Mouse (Mus musculus) embryonic facial prominence, embryonic 12.5 days (tissue): Measurements from ENCODE around the gene Ly6g5b. TPM values are rescaled to one million over a fixed set of nuclear protein-coding genes. Genes with fewer than 3 reads are reported as not detected.

Experiments used
- ATAC-seq: fragments of 200-750 bp; cut with Nextera tagmentation; 2 replicates; pipeline ENCODE4 v1.8.0; 2017; ENCODE audit not compliant: insufficient number of reproducible peaks, insufficient read depth, low FRiP score, low TSS enrichment
- H3K27ac ChIP-seq: fragments of 300-500 bp; sonication (generic); 2 replicates; pipeline ENCODE4 v1.5.1; 2016; ENCODE audit warnings: mild to moderate bottlenecking
- H3K27me3 ChIP-seq: fragments of 300-500 bp; sonication (generic); 2 replicates; pipeline ENCODE4 v1.6.1; 2016; ENCODE audit warnings: mild to moderate bottlenecking, moderate library complexity
- H3K36me3 ChIP-seq: fragments of 300-500 bp; sonication (generic); 2 replicates; pipeline ENCODE4 v1.6.1; 2016; ENCODE audit warnings: mild to moderate bottlenecking
- H3K4me1 ChIP-seq: fragments of 300-500 bp; sonication (generic); 2 replicates; pipeline ENCODE4 v1.6.1; 2016
- H3K4me2 ChIP-seq: fragments of 300-500 bp; sonication (generic); replicated peaks from 2 replicates; pipeline ENCODE4 v1.6.1; 2016; ENCODE audit warnings: mild to moderate bottlenecking, moderate library complexity
- H3K4me3 ChIP-seq: fragments of 300-500 bp; sonication (generic); 2 replicates; pipeline ENCODE4 v1.5.1; 2016; ENCODE audit warnings: mild to moderate bottlenecking
- H3K9ac ChIP-seq: fragments of 300-500 bp; sonication (generic); 2 replicates; pipeline ENCODE4 v1.6.1; 2016; ENCODE audit warnings: mild to moderate bottlenecking, moderate library complexity
- H3K9me3 ChIP-seq: fragments of 300-500 bp; sonication (generic); 2 replicates; pipeline ENCODE4 v1.6.1; 2016; ENCODE audit warnings: mild to moderate bottlenecking, moderate library complexity
- WGBS: fragments of 180-500 bp; shearing (Covaris S2); methylation state at CpG from one replicate; pipeline ENCODE4 v1.1.7; 2016; 5-methylcytosine and 5-hydroxymethylcytosine counted together
- polyA plus RNA-seq: library from polyadenylated mRNA; unstranded; fragments of >200 nt; fragmentation: Nextera tagmentation; extraction: Ambion mirVana; gene quantifications from 2 replicates; pipeline ENCODE4 v1.2.1, GENCODE M21; 2016

Gene Ly6g5b
- polyA plus RNA-seq, 1 experiment from 2014 or later, result 0.82 TPM

DNA sequence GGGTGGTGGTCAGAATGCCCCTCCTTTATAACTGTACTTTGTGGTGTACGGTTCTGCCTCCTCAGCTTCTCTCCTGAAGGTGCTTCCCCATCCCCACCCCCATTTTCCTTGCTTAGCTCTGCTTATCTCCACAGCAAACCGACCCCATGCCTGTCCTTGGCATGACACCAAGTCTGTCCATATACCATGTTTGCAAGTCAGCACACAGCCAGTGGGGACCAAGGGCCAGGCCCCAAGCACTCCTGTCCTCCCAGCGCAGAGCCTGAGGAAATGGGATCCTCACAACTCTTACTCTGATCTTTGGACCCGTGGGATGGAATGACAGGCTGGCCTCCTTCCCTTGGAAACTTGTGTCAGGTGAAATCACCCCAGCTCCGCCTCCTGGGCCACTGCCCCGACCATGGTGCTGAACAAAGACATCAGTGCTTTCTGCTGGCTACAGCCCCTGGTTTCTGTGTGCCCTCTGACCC lies 12.0 kb downstream of the Ly6g5b start:
- Histone ChIP-seq H3K27me3 (no peaks in the 10 kb centered on the region), H3K4me3 (no peak overlapping the region), H3K27ac (no peak overlapping the region), H3K9me3 (no peaks in the 10 kb centered on the region), H3K36me3 (peaks cover 55% of the 10 kb centered on the region), H3K4me2 (no peak overlapping the region), H3K9ac (no peak overlapping the region), H3K4me1 (no peaks in the 10 kb centered on the region)
- no peak for ATAC-seq
- 66% methylated on average over 6 of the region's 6 CpGs for WGBS

DNA sequence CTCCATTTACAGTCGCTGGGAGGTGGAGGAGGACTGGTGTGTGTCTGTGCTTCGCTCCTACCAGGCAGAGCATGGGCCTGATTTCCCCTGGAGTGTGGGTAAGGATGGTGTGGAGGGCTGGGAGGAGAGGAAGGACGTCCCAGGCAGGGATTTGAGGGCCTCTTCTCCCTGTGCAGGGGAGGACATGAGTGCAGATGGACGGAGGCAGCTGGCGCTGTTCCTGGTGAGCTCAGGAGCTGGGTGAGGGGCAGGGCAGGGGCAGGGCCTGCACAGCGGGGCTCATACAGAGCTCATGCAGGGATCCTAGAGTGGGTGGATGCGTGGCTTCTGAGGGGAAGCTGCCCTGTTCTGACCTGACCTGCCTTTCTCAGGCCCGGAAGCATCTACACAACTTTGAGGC lies 12.9 kb downstream of the Ly6g5b start:
- Histone ChIP-seq H3K9me3 (no peaks in the 10 kb centered on the region), H3K36me3 (peaks cover 62% of the 10 kb centered on the region), H3K4me2 (no peak overlapping the region), H3K27ac (no peak overlapping the region), H3K27me3 (no peaks in the 10 kb centered on the region), H3K4me3 (no peak overlapping the region), H3K9ac (no peak overlapping the region), H3K4me1 (no peaks in the 10 kb centered on the region)
- no peak for ATAC-seq
- WGBS, result 78% methylated on average over 6 of the region's 8 CpGs

DNA sequence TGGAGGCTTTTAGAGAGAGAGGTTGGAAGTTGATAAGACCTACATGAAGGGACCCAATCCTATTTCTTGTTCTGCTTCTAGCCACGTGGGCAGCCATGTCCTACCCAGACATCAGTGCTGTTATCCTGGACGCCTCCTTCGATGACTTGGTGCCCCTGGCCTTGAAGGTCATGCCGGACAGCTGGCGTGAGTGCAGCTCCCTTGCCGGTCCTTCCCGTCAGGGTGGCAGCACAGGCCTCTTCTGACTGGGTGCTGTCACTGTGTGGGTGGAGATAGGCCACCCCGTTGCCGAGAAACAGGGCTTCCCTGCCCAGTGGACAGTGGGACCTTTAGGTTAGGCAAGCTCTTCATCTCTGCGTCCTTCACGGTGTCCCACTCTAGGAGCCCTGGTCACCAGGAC lies 14.1 kb downstream of the Ly6g5b start:
- no peaks in the 10 kb centered on the region for H3K9me3 ChIP-seq
- H3K9ac ChIP-seq, result no peak overlapping the region
- ATAC-seq, result no peak
- H3K4me2 ChIP-seq, result no peak overlapping the region
- H3K27me3 ChIP-seq, result no peaks in the 10 kb centered on the region
- H3K36me3 ChIP-seq, result peaks cover 73% of the 10 kb centered on the region
- no peaks in the 10 kb centered on the region for H3K4me1 ChIP-seq
- H3K4me3 ChIP-seq, result no peak overlapping the region
- no peak overlapping the region for H3K27ac ChIP-seq
- 86% methylated on average over 11 of the region's 11 CpGs for WGBS

DNA sequence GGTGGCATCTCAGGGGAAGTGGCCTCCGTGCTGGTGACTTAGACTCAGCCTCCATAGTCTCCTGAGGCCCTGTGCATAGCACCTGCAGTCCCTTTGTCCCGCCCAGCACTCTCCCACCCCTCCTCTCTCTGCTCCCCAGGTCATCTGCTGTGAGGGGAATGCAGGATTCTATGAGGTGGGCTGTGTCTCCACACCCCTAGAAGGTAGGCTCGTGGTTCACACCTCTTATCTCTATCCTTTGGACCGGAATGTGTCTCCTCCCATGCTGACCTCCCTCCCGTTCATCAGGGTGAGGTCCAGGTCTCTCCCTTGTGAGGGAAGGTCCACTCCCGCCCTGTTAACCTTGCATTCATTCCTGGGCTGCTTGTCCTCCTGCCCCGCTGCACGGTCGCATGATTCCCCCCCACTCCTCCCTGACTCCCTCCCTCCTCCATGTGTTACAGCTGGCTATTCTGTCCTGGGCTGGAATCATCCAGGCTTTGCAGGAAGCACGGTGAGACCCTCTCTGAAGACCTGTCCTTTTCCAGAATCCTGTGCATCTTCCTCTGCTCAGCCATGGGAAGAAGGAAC lies 14.9 kb downstream of the Ly6g5b start:
- Histone ChIP-seq H3K36me3 (peaks cover 80% of the 10 kb centered on the region), H3K4me3 (no peak overlapping the region), H3K4me2 (no peak overlapping the region), H3K4me1 (no peaks in the 10 kb centered on the region), H3K27ac (no peak overlapping the region), H3K9me3 (no peaks in the 10 kb centered on the region), H3K9ac (no peak overlapping the region), H3K27me3 (no peaks in the 10 kb centered on the region)
- 83% methylated on average over 10 of the region's 10 CpGs for WGBS
- ATAC-seq, result no peak

DNA sequence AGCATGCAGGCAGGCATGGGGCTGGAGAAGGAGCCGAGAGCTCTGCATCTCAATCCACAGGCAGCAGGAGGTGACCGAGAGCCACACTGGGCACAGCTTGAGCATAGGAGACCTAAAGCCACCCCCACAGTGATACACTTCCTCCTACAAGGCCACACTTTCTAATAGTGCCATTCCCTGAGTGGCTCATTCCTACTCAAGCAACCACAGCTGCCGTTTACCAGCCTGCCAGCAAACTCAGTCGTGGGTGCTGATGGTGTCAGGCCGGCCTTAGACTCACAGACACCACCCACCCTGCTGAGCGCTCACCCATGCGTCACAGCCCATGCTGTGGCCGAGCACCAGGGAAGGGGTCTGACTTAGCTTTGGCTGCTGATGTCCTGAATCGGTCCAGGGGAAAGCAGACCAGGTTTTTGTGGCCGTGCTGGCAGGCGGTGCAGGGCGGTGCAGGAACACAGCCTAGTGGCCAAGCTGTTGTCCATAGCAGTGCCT lies 18.0 kb downstream of the Ly6g5b start:
- Histone ChIP-seq H3K27ac (no peak overlapping the region), H3K4me1 (no peaks in the 10 kb centered on the region), H3K27me3 (no peaks in the 10 kb centered on the region), H3K4me3 (no peak overlapping the region), H3K9ac (no peak overlapping the region), H3K4me2 (no peak overlapping the region), H3K9me3 (no peaks in the 10 kb centered on the region), H3K36me3 (peaks cover 91% of the 10 kb centered on the region)
- ATAC-seq, result no peak
- WGBS, result 82% methylated on average over 12 of the region's 12 CpGs

DNA sequence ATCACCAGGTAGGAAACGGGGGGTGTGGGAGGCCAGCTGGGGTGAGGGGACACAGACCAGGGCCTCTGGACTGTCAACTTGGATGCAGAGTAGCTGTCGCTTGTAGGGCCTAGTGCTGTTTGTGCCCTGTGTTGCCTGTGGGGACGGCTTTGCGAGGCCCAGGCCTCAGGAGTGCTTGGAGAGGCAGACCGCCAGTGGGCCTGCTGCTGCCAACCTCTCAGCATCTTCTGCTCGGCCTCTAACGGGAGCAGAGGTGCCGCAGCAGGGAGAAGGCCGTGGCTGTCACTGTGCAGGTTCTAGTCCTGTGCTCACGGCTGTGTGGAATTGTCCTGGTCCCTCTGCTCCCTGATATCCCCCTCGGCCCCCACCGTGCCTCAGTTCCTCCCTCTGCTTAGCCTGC lies 18.6 kb downstream of the Ly6g5b start:
- Histone ChIP-seq H3K4me1 (no peaks in the 10 kb centered on the region), H3K36me3 (peaks cover 90% of the 10 kb centered on the region), H3K27ac (no peak overlapping the region), H3K4me3 (no peak overlapping the region), H3K4me2 (no peak overlapping the region), H3K9ac (no peak overlapping the region), H3K27me3 (no peaks in the 10 kb centered on the region), H3K9me3 (no peaks in the 10 kb centered on the region)
- ATAC-seq, result no peak
- 77% methylated on average over 12 of the region's 12 CpGs for WGBS

DNA sequence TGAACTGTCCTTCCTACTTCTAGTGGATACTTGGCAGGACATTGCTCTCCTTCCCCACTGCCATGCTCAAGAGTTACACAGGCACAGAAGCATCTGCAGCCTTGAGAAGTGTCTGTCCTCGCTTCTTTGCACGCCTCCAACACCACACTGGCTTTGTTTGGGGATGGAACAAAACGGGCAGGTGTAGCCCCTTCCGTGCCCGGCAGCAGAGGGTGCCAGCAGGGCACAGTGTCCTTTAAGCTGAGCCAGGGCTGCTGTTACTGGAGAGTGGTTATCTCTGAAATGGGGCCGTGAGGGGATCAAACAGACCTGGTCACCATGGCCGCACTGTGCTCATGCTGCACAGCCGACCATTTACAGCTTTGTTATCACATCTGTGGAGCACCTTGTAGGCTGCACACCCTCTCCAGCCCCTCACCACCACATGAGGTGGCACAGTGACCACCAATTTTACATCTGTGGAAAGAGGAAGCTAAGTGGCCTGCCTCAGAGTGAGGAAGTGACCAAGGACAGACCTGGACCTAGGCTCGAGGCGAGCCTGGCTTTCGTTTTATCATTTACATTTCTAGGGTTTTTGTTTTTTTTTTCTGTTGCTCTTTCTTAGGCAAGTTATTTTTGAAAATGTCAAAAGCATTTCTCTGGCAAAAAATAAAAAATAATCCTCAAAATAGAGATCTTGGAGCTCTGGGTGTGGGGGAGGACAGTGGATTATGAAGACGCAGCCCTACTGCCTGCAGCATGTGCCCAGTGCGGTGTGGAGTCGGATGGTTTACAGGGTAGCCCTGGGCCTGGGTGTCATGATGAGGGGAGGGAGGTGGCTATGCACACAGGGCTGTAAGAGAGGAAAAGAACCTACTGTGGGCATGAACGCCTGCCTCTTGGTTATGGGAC lies 20.5 kb downstream of the Ly6g5b start:
- 94% methylated on average over 15 of the region's 15 CpGs for WGBS
- Histone ChIP-seq H3K4me3 (no peak overlapping the region), H3K36me3 (peaks cover 75% of the 10 kb centered on the region)

DNA sequence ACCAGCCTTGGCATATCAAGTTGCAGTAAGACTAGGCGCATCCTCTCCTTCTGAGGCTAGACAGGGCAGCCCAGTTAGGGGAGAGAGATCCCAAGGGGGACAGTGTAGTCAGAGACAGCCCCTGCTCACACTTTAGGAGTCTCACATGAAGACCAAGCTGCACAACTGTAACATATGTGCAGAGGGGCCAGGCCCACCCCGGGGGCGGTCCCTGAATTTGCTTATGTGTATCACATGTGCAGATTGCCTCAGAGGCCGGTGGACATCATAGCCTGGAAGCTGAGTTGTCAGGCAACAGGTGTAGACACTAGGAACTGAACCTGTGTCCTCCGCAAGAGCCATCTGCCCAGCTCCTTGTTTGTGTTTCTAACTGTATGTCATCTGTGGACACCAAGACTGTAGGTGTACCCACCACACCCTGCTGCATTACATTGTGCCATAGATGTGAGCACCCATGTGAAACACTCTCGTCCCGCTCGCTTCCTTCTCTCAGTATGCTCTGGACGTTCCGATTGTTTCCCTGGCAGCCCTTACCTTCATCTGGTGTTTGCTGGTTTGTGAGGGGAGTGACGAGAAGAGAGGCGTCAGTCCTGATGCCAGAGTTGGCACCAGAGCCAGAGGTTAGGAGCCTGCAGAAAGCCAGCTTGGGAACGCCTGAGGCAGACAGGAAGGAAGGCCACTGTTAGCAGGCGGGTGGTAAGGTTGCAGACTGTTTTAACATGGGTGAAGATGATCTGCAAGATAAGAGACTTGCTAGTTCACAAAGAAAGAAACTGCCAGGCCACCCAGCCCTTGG lies 22.6 kb downstream of the Ly6g5b start:
- Histone ChIP-seq H3K27me3 (no peaks in the 10 kb centered on the region), H3K4me1 (peaks cover 11% of the 10 kb centered on the region), H3K9me3 (no peaks in the 10 kb centered on the region), H3K36me3 (peaks cover 57% of the 10 kb centered on the region), H3K27ac (no peak overlapping the region), H3K4me3 (no peak overlapping the region), H3K9ac (no peak overlapping the region), H3K4me2 (no peak overlapping the region)
- no peak for ATAC-seq
- 87% methylated on average over 14 of the region's 14 CpGs for WGBS

More for the DNA sequence above, 20.5 kb downstream of the Ly6g5b start:
- ATAC-seq, result no peak
- Histone ChIP-seq H3K9me3 (no peaks in the 10 kb centered on the region), H3K4me1 (peaks cover 11% of the 10 kb centered on the region), H3K9ac (no peak overlapping the region), H3K27me3 (no peaks in the 10 kb centered on the region), H3K27ac (no peak overlapping the region), H3K4me2 (no peak overlapping the region)

DNA sequence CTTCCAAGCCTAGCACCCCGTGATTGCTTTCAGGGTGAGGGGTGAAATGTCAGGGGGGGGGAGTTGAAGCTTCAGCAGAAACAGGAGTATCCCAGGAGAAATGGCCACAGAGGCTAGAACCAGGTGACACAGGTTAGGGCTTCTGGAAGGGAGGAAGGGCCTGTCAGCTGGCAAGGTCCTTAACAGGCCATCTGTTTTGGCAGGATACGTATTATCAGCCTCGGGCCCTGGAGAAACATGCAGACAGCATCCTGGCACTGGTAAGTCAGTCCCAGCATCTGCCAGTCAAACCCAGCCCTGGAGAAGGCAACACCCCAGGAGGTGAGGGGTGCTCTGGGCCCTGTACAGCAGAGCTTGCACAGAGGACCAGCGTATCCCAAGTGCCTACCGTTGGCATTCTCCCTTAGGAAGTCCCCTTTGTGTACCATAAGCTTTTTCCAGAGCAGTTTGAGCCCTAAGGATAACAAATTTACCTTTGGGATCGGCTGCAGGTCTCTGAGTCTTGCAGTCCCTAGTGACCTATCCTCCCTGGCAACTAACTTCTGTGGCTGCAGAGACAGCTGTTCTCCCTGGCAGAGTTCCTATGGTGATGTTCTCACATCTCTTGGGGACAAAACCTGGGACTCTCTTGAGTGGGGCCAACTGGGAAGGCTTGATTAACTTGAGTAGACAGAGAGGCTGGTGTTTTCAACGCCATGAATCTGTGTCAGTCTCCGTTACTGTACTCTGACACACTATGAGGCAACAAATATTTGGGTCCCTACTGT lies 24.9 kb downstream of the Ly6g5b start:
- WGBS, result 67% methylated on average over 8 of the region's 8 CpGs
- H3K27ac ChIP-seq, result no peak overlapping the region
- H3K9me3 ChIP-seq, result no peaks in the 10 kb centered on the region
- H3K27me3 ChIP-seq, result no peaks in the 10 kb centered on the region
- H3K36me3 ChIP-seq, result peaks cover 37% of the 10 kb centered on the region
- H3K4me1 ChIP-seq, result peaks cover 11% of the 10 kb centered on the region
- ATAC-seq, result no peak
- peak overlapping the region; percentile 49 for H3K4me3 ChIP-seq
- peak overlapping the region; percentile 50 for H3K4me2 ChIP-seq
- peak overlapping the region; percentile 70 for H3K9ac ChIP-seq

DNA sequence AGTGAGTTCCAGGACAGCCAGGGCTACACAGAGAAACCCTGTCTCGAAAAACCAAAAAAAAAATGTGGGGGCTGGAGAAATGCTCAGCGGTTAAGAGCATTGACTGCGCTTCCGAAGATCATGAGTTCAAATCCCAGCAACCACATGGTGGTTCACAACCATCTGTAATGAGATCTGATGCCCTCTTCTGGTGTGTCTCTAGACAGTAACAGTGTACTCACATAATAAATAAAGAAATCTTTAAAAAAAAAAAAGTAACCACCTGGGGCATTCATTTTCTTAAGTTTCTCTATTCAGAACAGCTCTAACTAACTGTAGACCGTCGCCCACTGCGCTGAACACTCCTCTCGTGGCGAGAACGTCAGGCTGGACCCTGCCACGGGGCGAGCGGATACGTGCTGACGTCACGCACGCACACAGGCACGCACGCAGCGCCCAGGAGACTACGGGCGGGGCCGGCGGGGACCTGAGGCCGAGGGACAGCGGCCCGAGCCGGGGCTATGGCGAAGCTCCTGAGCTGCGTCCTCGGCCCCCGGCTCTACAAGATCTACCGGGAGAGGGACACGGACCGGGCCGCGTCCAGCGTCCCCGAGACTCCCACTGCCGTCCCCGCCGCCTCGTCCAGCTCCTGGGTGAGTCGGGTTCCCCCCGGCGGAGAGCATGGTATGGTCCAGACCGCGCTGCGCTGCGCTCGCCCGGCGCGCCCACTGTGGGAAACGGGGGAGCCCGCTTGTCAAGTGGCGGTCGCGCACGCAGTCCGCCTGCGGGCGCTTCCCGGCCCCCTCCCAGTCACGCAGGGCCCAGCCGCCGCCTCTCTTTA lies 26.2 kb downstream of the Ly6g5b start, which contains the start of gene Abhd16a:
Gene Abhd16a (plus strand): TSS at position 439 of the 820 bp plus-strand sequence.
- peak; percentile 94 for ATAC-seq
- WGBS, result 3% methylated on average over 67 of the region's 67 CpGs
- Histone ChIP-seq H3K36me3 (peaks cover 25% of the 10 kb centered on the region), H3K9ac (peak within 1 kb of the TSS; percentile 70), H3K4me2 (peak within 1 kb of the TSS; percentile 50), H3K27me3 (no peaks in the 10 kb centered on the region), H3K9me3 (no peaks in the 10 kb centered on the region), H3K4me3 (peak within 1 kb of the TSS; percentile 49), H3K4me1 (peaks cover 11% of the 10 kb centered on the region), H3K27ac (peak within 1 kb of the TSS; percentile 89)
